Mouse (Mus musculus): Measurements from ENCODE around the gene Babam2. TPM values are rescaled to one million over a fixed set of nuclear protein-coding genes. Genes with fewer than 3 reads are reported as not detected.

Babam2 gene
- polyA plus RNA-seq, 1 experiment, result 38.7 TPM

DNA sequence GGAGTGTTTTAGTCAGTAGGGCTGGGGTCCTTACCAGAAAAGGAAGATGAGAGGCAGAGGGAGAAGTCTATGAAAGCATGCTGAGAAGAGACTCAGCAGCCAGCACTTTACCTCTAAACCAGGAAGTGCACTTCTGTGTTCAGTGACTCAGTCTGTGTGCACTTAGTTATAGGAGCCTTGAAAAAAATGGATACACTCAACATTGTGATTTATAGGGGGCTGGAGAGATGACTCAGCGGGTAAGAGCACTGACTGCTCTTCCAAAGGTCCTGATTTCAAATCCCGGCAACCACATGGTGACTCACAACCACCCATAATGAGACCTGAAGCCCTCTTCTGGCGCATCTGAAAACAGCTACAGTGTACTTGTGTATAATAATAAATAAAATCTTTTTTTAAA lies 238.5 kb downstream of the Babam2 start:
- DNase-seq, result no peak

GRCm38 (mm10) chr5:31936523-31936922 lies 239.0 kb downstream of the Babam2 start:
- no peak for DNase-seq
- TF ChIP-seq POLR2A (IDR thresholded peaks at IDR 0.05; ENCODE audit: low read depth, low read length) (no peak), CTCF (conservative IDR thresholded peaks at IDR 0.05; ENCODE audit: insufficient read depth, insufficient read length, low read depth, low read length) (no peak)
- WGBS, result 77% methylated on average over 3 of the region's 3 CpGs

More for the DNA sequence above, 238.5 kb downstream of the Babam2 start:
- no peak for TF ChIP-seq CTCF (conservative IDR thresholded peaks at IDR 0.05; ENCODE audit: insufficient read depth, insufficient read length, low read depth, low read length)
- TF ChIP-seq POLR2A (IDR thresholded peaks at IDR 0.05; ENCODE audit: low read depth, low read length), result no peak
- Histone ChIP-seq H3K4me3 (ENCODE audit: insufficient read depth, low read depth, low read length) (no peak overlapping the region), H3K27me3 (replicated peaks; ENCODE audit: control insufficient read depth, insufficient read depth, low read length) (no peaks in the 10 kb centered on the region), H3K4me1 (ENCODE audit: control insufficient read depth, insufficient read depth, low read length) (no peaks in the 10 kb centered on the region), H3K36me3 (ENCODE audit: control insufficient read depth, insufficient read depth, low read length) (no peaks in the 10 kb centered on the region), H3K27ac (ENCODE audit: insufficient read depth, low read depth, low read length) (no peak overlapping the region)
- WGBS, result 96% methylated on average over 3 of the region's 3 CpGs

GRCm38 (mm10) chr5:31940876-31941275 lies 243.4 kb downstream of the Babam2 start:
- Histone ChIP-seq H3K36me3 (ENCODE audit: control insufficient read depth, insufficient read depth, low read length) (no peaks in the 10 kb centered on the region), H3K4me1 (ENCODE audit: control insufficient read depth, insufficient read depth, low read length) (no peaks in the 10 kb centered on the region), H3K4me3 (ENCODE audit: insufficient read depth, low read depth, low read length) (no peak overlapping the region), H3K27me3 (replicated peaks; ENCODE audit: control insufficient read depth, insufficient read depth, low read length) (no peaks in the 10 kb centered on the region), H3K27ac (ENCODE audit: insufficient read depth, low read depth, low read length) (no peak overlapping the region)
- no peak for DNase-seq
- TF ChIP-seq CTCF (conservative IDR thresholded peaks at IDR 0.05; ENCODE audit: insufficient read depth, insufficient read length, low read depth, low read length), result no peak
- no peak for TF ChIP-seq POLR2A (IDR thresholded peaks at IDR 0.05; ENCODE audit: low read depth, low read length)
- 93% methylated on average over 8 of the region's 8 CpGs for WGBS

More at GRCm38 (mm10) chr5:31936523-31936922, 239.0 kb downstream of the Babam2 start:
- H3K27me3 ChIP-seq (replicated peaks; ENCODE audit: control insufficient read depth, insufficient read depth, low read length), result no peaks in the 10 kb centered on the region
- H3K4me1 ChIP-seq (ENCODE audit: control insufficient read depth, insufficient read depth, low read length), result no peaks in the 10 kb centered on the region
- no peak overlapping the region for H3K27ac ChIP-seq (ENCODE audit: insufficient read depth, low read depth, low read length)
- H3K4me3 ChIP-seq (ENCODE audit: insufficient read depth, low read depth, low read length), result no peak overlapping the region
- no peaks in the 10 kb centered on the region for H3K36me3 ChIP-seq (ENCODE audit: control insufficient read depth, insufficient read depth, low read length)

DNA sequence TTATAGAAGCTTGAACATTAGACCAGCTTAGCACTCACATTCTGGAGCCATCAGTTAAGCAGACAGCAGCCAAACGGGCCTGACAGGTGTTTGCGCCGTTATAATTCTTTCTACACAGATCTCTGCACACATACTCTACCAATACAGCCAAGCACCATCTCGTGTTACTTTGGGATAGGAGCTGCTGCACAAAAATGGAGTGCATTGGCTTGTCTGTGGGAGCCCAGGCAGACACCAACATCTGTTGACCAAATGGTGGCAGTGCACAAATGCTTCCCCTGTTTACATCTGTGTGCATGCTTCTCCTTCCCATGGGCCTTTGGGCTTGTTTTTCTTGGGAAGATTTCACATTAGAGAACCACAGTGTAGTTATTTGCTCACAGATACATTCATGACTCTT lies 249.7 kb downstream of the Babam2 start:
- WGBS, result 44% methylated on average over 4 of the region's 4 CpGs
- no peaks in the 10 kb centered on the region for H3K36me3 ChIP-seq (ENCODE audit: control insufficient read depth, insufficient read depth, low read length)
- no peak for DNase-seq
- TF ChIP-seq POLR2A (IDR thresholded peaks at IDR 0.05; ENCODE audit: low read depth, low read length) (no peak), CTCF (conservative IDR thresholded peaks at IDR 0.05; ENCODE audit: insufficient read depth, insufficient read length, low read depth, low read length) (no peak)
- no peak overlapping the region for H3K4me3 ChIP-seq (ENCODE audit: insufficient read depth, low read depth, low read length)
- H3K27me3 ChIP-seq (replicated peaks; ENCODE audit: control insufficient read depth, insufficient read depth, low read length), result no peaks in the 10 kb centered on the region
- no peaks in the 10 kb centered on the region for H3K4me1 ChIP-seq (ENCODE audit: control insufficient read depth, insufficient read depth, low read length)
- H3K27ac ChIP-seq (ENCODE audit: insufficient read depth, low read depth, low read length), result no peak overlapping the region

GRCm38 (mm10) chr5:31949389-31949788 lies 251.9 kb downstream of the Babam2 start:
- WGBS, result 82% methylated on average over 8 of the region's 8 CpGs

GRCm38 (mm10) chr5:31950532-31950931 lies 253.0 kb downstream of the Babam2 start:
- TF ChIP-seq POLR2A (IDR thresholded peaks at IDR 0.05; ENCODE audit: low read depth, low read length) (no peak), CTCF (conservative IDR thresholded peaks at IDR 0.05; ENCODE audit: insufficient read depth, insufficient read length, low read depth, low read length) (no peak)
- H3K36me3 ChIP-seq (ENCODE audit: control insufficient read depth, insufficient read depth, low read length), result no peaks in the 10 kb centered on the region
- H3K27me3 ChIP-seq (replicated peaks; ENCODE audit: control insufficient read depth, insufficient read depth, low read length), result no peaks in the 10 kb centered on the region
- WGBS, result 98% methylated on average over 4 of the region's 4 CpGs
- no peak for DNase-seq
- H3K4me3 ChIP-seq (ENCODE audit: insufficient read depth, low read depth, low read length), result no peak overlapping the region
- no peaks in the 10 kb centered on the region for H3K4me1 ChIP-seq (ENCODE audit: control insufficient read depth, insufficient read depth, low read length)
- no peak overlapping the region for H3K27ac ChIP-seq (ENCODE audit: insufficient read depth, low read depth, low read length)

More at GRCm38 (mm10) chr5:31949389-31949788, 251.9 kb downstream of the Babam2 start:
- Histone ChIP-seq H3K36me3 (ENCODE audit: control insufficient read depth, insufficient read depth, low read length) (no peaks in the 10 kb centered on the region), H3K27ac (ENCODE audit: insufficient read depth, low read depth, low read length) (no peak overlapping the region), H3K4me3 (ENCODE audit: insufficient read depth, low read depth, low read length) (no peak overlapping the region), H3K4me1 (ENCODE audit: control insufficient read depth, insufficient read depth, low read length) (no peaks in the 10 kb centered on the region), H3K27me3 (replicated peaks; ENCODE audit: control insufficient read depth, insufficient read depth, low read length) (no peaks in the 10 kb centered on the region)
- TF ChIP-seq POLR2A (IDR thresholded peaks at IDR 0.05; ENCODE audit: low read depth, low read length), result no peak
- no peak for TF ChIP-seq CTCF (conservative IDR thresholded peaks at IDR 0.05; ENCODE audit: insufficient read depth, insufficient read length, low read depth, low read length)
- no peak for DNase-seq

- Histone ChIP-seq H3K4me1 (ENCODE audit: control insufficient read depth, insufficient read depth, low read length) (no peaks in the 10 kb centered on the region), H3K27ac (ENCODE audit: insufficient read depth, low read depth, low read length) (no peak overlapping the region), H3K4me3 (ENCODE audit: insufficient read depth, low read depth, low read length) (no peak overlapping the region), H3K27me3 (replicated peaks; ENCODE audit: control insufficient read depth, insufficient read depth, low read length) (no peaks in the 10 kb centered on the region), H3K36me3 (ENCODE audit: control insufficient read depth, insufficient read depth, low read length) (no peaks in the 10 kb centered on the region)
- TF ChIP-seq POLR2A (IDR thresholded peaks at IDR 0.05; ENCODE audit: low read depth, low read length) (no peak), CTCF (conservative IDR thresholded peaks at IDR 0.05; ENCODE audit: insufficient read depth, insufficient read length, low read depth, low read length) (no peak)
- DNase-seq, result no peak
- 82% methylated on average over 3 of the region's 3 CpGs for WGBS
Measured at GRCm38 (mm10) chr5:31955184-31955583, 257.7 kb downstream of the Babam2 start.

Measured in kidney, adult 2 months (tissue).